Mouse (Mus musculus): ENCODE data around the gene Trim11.

DNA sequence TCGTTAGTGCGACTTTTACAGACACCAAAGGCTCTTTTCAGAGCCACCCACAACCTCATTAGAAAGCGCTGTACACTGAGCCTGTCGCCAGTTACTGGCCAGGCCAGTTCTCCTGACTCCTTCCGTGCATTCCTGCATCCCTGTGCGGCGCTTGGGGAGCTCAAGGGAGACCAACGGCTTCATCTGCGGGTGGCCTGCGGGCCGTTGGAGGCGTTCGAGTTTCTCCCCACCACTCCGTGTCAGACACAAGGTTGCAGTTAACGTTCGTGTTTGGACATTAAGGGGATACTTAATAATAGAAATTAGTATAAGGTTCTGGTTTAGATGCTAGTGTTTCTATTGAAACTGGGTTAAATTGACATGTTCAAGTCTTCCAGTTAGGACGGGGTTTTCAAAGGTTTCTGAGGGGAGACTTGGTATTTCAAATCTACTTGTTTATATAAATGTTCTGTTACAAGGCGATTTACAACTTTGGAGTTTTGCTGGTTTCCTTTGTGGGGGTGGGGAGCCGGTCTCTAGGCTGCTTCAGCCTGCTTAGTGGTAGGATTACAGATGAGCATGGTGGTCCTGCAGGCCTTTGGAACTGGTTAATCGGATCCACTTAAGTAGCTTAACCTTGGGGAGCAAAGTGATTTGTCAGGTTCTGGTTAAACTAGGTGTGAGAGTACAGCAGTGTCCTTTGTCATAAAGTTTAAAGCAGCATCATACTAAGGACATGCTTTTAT, 22.6 kb upstream of the Trim11 start:
- TF ChIP-seq CTCF (IDR thresholded peaks at IDR 0.05; ENCODE audit: borderline replicate concordance, insufficient read depth, low read length) (no peak), POLR2A (IDR thresholded peaks at IDR 0.05; ENCODE audit: low read depth, low read length) (0 out of 2 replicates have a peak, but pooled peaks have one; percentile 24)

Measured in embryonic fibroblast, embryonic 13.5 days (primary cell).